Comparison of ENCODE assay signal across 9 mouse cellular contexts in the genomic region with DNA sequence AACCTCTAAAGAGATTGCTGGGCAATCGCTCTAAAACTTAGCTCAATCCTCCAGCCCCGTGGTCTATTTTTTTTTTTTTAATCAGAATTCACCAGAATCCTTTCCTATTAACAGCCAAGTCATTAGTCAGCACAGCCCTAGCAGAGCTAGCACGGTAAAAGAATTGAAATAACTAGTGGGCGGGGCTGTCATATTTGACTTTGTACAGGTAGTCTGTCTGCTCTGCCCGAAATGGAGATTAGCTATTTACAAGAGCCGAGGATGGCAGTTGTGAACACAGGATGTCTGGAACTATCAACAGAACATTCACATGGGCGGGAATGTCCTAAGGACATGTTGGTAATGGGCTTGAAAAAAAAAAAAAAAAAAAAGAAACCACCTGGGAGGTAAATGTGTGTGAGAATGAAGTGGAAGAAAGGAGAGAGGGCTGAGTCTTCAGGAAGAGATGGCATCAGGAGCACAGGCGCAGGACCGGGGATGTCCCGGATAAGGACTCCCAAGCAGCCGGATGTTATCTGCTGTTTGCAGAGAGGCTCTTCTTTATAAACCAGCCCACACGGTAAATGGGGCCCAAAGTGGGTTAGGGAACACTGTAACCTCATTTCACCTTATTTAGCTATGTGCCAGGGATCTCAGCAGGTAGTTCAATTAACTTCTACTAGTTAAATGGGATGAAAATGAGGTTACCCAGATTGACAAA.
DNase-seq lines count a peak whose midpoint lies in the region; ATAC-seq and TF ChIP-seq lines count a peak whose summit lies in the region.
"Had no signal": no experiment of that assay in that cellular context is flagged by ENCODE, and none has a peak within 500 bp of the region (broad histone marks: within the 10 kb centered on the region; RNA-seq: fewer than 3 reads in every experiment).

No protein-coding gene starts in this region.

- DNase-seq in kidney, adult 2 months, result peak; percentile 64
- DNase-seq in kidney, adult 11 months, result no peak
- DNase-seq in ZHBTc4 (ENCODE audit: low read depth, low spot score), result peak; percentile 18
- DNase-seq in heart, postnatal 0 days (ENCODE audit: low spot score), result no peak
- no peak for DNase-seq in liver, embryonic 13.5 days
- no peak for DNase-seq in left cerebral cortex, postnatal 25 days (ENCODE audit: low spot score in 2 of 2)
- no peak for DNase-seq in cerebellum, adult 9-11 months
- DNase-seq: thymus, postnatal 14 days had no signal

- no peaks in the 10 kb centered on the region for H3K27me3 ChIP-seq in kidney, adult 2 months (replicated peaks; ENCODE audit: control insufficient read depth, insufficient read depth, low read length)
- H3K27me3 ChIP-seq in heart, postnatal 0 days (ENCODE audit: control insufficient read depth, insufficient read depth, low read length), result no peaks in the 10 kb centered on the region
- H3K27me3 ChIP-seq in liver, embryonic 13.5 days, result no peaks in the 10 kb centered on the region

- H3K9me3 ChIP-seq in heart, postnatal 0 days (replicated peaks; ENCODE audit: control insufficient read depth, low read length), result no peaks in the 10 kb centered on the region
- H3K9me3 ChIP-seq in liver, embryonic 13.5 days (replicated peaks), result no peaks in the 10 kb centered on the region

- H3K27ac ChIP-seq in kidney, adult 2 months (ENCODE audit: insufficient read depth, low read depth, low read length), result no peak overlapping the region
- H3K27ac ChIP-seq in heart, postnatal 0 days (ENCODE audit: low read depth), result no peak overlapping the region
- no peak overlapping the region for H3K27ac ChIP-seq in liver, embryonic 13.5 days
- H3K27ac ChIP-seq: layer of hippocampus, adult 2 months had no signal

- H3K36me3 ChIP-seq in kidney, adult 2 months (ENCODE audit: control insufficient read depth, insufficient read depth, low read length), result no peaks in the 10 kb centered on the region
- H3K36me3 ChIP-seq in heart, postnatal 0 days (replicated peaks; ENCODE audit: control insufficient read depth, insufficient read depth, low read length), result no peaks in the 10 kb centered on the region
- H3K36me3 ChIP-seq in liver, embryonic 13.5 days, result no peaks in the 10 kb centered on the region

- TF ChIP-seq EP300 in heart, postnatal 0 days (IDR thresholded peaks at IDR 0.05; ENCODE audit: low read depth), result no peak

- TF ChIP-seq POLR2A in kidney, adult 2 months (IDR thresholded peaks at IDR 0.05; ENCODE audit: low read depth, low read length), result no peak

- H3K4me3 ChIP-seq in kidney, adult 2 months (ENCODE audit: insufficient read depth, low read depth, low read length), result no peak overlapping the region
- H3K4me3 ChIP-seq in heart, postnatal 0 days (ENCODE audit: low read depth, low read length), result no peak overlapping the region
- no peak overlapping the region for H3K4me3 ChIP-seq in liver, embryonic 13.5 days (replicated peaks)
- H3K4me3 ChIP-seq: layer of hippocampus, adult 2 months had no signal

- no peak for TF ChIP-seq CTCF in kidney, adult 2 months (conservative IDR thresholded peaks at IDR 0.05; ENCODE audit: insufficient read depth, insufficient read length, low read depth, low read length)
- no peak for TF ChIP-seq CTCF in heart, postnatal 0 days (IDR thresholded peaks at IDR 0.05; ENCODE audit: low read depth)

- H3K4me2 ChIP-seq in heart, postnatal 0 days (ENCODE audit: low read depth, low read length), result peak overlapping the region; percentile 14; the same call in 1 of the 2 replicates
- peak overlapping the region; percentile 32 for H3K4me2 ChIP-seq in liver, embryonic 13.5 days

- H3K9ac ChIP-seq in heart, postnatal 0 days (replicated peaks; ENCODE audit: low read depth, low read length), result no peak overlapping the region
- no peak overlapping the region for H3K9ac ChIP-seq in liver, embryonic 13.5 days

- ATAC-seq in heart, postnatal 0 days (ENCODE audit: insufficient read depth, low read depth), result no peak
- ATAC-seq in liver, embryonic 13.5 days (ENCODE audit: low read depth), result peak; percentile 78

- 49% methylated on average over 12 of the region's 12 CpGs for WGBS in kidney, adult 2 months
- 43% methylated on average over 12 of the region's 12 CpGs for WGBS in heart, postnatal 0 days
- 19% methylated on average over 12 of the region's 12 CpGs for WGBS in liver, embryonic 13.5 days (ENCODE audit: insufficient replicate concordance)

- intact Hi-C loops in left cerebral cortex, postnatal 25 days (cut with DNase I), result no loop called here

- H3K4me1 ChIP-seq in kidney, adult 2 months (ENCODE audit: control insufficient read depth, insufficient read depth, low read length), result no peaks in the 10 kb centered on the region; the same call in 1 of the 2 replicates
- H3K4me1 ChIP-seq in heart, postnatal 0 days (ENCODE audit: control insufficient read depth, insufficient read depth), result peaks cover 4% of the 10 kb centered on the region
- peaks cover 10% of the 10 kb centered on the region for H3K4me1 ChIP-seq in liver, embryonic 13.5 days (replicated peaks)

Comparison
In these comparisons a context has a peak if more than half of its experiments do, and no peak if none do; other contexts are left out.
1. DNase-seq: peak in kidney, adult 2 months (single experiment) and ZHBTc4 (single experiment); none in kidney, adult 11 months (single experiment), heart, postnatal 0 days (single experiment), liver, embryonic 13.5 days (single experiment), left cerebral cortex, postnatal 25 days (0 of 2) and cerebellum, adult 9-11 months (single experiment).